Mouse (Mus musculus) gastrocnemius, adult 18-20 months (tissue): ENCODE results near the gene Tspan18. TPM values are rescaled to one million over a fixed set of nuclear protein-coding genes. Genes with fewer than 3 reads are reported as not detected.

Experiments
- DNase-seq: peaks from one replicate; pipeline ENCODE4 v3.0.0; 2021; ENCODE audit warnings: low spot score
- long read RNA-seq, 2 experiments: library from polyadenylated mRNA; stranded (forward); transcript quantifications; one replicate each; pipeline ENCODE4 v2.0.0; 2021
- total RNA-seq, 2 experiments: library from RNA; stranded (reverse); gene quantifications; 2 replicates each; pipeline ENCODE4 v1.2.3; 2021

The Tspan18 gene
- 1 to 10 TPM; 1.1 to 1.6 TPM for total RNA-seq
- long read RNA-seq, experiment 1, result 0 reads
- long read RNA-seq, experiment 2, partial matches to known transcripts, result 1 of 1 reads
- long read RNA-seq, experiment 2, other reads (novel, unspliced or antisense), result 0 of 1 reads

DNA sequence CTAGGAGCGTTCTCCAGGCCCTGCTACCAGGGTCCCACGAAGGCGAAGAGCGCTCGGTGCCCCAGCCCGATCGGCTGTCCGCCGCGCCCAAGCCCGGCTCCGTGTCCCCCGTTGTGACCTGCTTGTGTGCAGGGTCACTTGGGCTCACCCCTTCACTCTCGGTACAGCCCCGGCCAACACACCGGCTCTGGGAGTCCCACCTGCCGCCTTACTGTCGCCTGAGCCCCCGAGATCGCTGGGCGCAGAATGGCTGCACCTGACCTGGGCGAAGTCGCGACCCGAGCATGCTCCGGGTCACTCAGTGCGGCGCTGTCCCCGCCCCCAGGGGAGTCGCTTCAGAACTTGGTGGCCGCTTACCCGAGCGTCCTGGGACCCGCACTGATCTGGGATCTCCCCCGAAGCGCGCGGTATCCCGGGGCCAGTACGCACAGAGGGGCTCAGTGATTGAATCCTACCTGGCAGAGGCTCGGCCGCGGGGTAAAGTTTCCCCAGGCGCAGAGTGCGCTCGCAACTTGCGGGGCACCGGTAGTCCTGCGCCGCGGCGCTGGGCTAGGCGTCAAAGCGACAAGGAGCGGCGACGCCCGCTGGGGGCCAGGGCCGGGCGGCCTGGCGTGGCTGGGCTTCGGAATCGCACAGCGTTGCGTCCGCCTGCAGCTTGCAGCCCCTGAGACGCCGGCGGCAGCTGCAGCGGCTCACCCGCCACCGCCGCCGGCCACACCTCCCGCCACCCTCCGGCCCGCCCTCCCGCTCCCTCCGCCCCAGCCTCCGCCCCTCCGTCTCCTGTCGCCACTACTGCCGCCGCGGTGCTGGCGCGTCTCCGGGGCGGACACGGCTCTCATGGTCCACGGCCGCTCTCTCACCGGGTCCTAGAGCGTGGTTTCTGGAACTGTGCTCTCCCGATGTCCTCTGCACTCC lies at the start of gene Tspan18:
TSS of gene Tspan18 (minus strand) at position 689 of the 915 bp plus-strand sequence.
- peak; percentile 56 for DNase-seq

DNA sequence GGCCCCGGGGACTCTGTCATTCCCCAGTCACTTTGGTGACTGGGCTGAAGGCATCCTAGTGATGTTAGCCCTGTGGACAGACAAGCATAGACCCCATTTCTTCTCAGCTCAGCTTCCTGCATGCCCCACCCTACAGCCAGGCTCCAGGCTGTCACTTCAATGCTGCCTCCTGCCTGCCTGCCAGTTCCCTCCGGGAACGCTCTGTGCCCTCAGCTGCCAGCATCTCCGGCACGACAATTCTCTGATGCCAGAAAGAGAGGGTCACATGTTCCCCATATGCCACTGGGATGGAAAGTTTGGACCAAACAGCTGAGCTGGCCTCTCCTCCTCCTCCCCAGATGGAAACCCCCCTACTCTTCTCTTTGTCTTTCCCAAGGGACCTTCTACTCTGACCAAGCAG lies 49.5 kb upstream of the Tspan18 start:
- no peak for DNase-seq

DNA sequence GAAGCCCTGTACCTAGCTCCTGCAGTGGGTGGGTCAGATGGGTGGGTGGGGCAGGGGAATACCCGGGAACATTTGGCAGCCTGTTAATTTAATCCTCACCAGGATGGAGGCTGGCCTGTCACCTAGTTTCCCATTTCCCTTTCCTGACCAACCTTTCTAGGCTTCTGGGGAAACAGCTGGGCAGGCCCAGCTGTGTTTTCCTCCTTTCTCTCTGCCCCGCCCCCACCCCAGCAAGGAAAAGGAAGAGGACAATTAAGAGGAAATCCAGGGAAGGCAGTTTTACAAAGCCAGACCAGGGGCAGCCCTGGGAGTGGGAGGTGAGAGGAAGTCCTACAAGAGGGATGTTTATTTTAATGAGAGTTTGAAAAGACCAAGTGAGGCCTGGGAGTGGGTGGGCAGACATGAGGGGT lies 46.4 kb upstream of the Tspan18 start:
- DNase-seq, result no peak

DNA sequence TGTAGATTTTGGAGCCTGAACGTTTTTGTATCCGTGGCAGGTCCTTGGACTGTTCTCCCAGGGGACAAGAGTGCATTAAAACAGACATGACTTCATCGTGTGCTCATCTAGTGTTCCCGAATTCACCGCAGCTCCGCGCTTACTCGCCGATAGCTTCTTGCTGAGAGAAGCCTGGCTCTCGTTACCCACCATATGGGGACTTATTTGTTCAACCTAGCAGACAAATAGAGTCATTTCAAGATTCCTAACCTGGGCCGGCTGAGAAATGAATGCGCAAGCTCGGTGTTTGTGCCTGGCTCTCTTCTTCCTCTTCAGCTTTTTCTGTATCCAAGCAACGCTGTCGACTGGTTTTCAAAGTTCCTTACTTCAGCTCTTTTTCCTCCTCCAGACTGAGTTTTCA lies 43.5 kb upstream of the Tspan18 start:
- DNase-seq, result no peak

DNA sequence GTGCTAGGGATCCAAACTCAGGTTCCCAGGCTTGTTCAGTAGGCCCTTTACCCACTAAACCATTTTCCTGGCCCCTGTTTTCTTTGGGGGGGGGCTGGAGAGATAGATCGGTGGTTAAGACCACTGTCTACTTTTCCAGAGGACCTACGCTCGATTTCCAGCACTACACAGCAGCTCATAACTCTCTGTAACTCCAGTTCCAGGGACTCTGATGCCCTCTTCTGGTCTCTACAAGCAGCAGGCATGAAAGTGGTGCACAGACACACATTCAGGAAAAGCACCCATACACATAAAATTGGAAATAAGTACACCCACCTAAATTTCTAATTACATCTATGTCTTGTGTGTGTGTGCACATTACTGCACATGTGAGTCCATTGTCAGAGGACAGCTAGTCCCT lies 42.9 kb upstream of the Tspan18 start:
- no peak for DNase-seq

DNA sequence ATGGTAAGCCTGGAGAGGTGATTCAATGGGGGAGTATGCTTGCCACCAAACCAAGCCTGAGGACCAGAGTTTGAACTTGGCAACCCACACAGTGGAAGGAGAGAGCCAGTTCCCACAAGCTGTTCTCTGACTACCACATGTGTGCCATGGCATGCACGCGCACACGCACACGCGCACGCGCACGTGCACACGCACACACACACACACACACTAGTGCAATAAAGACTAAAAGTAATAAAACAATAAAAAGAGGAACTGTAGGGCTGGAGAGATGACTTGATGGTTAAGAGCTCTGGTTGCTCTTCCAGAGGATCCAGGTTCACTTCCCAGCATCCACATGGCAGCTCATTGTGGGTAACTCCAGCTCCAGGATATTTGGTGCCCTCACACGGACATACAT lies 38.6 kb upstream of the Tspan18 start:
- DNase-seq, result no peak

DNA sequence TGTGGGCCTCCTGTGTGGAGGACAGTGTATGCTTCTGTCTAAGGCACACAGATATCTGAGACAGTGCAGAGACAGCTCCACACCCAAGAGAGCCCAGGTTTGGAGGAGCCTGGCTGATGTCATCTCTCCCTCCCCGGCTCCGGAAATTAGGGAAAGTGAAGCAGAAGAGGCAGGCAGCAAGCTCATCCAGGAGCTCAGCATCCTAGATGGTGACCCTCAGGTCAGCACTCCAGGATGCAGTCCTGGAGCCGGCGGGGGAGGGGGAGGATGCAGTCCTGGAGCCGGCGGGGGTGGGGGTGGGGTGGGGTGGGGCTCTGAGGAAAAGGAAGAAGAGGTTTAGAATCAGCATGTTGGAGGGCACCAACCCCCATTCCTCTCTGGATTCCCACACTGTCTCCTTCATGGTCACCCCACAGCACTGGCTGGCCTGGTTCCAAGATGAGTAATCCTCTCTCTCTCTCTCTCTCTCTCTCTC lies 37.8 kb upstream of the Tspan18 start:
- DNase-seq, result no peak

DNA sequence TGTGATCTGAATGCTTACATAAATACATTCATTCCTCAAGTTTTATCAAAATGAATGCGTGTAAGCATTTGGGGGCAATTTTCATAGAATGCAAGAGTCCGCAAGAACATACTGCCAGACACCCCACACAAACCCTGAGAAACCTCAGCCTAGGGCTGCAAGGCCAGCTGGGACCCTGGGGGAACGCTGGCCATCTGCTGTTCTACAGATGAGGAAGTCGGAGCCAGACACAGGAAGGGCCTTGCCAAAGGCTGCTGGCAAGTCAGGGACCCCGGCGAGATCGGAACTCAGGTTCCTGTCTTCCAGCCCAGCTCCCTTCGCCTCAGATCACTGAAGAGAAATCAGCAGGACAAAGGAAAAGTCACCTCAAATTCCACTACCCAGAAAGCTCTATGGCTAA lies 34.6 kb upstream of the Tspan18 start:
- DNase-seq, result peak; percentile 16

DNA sequence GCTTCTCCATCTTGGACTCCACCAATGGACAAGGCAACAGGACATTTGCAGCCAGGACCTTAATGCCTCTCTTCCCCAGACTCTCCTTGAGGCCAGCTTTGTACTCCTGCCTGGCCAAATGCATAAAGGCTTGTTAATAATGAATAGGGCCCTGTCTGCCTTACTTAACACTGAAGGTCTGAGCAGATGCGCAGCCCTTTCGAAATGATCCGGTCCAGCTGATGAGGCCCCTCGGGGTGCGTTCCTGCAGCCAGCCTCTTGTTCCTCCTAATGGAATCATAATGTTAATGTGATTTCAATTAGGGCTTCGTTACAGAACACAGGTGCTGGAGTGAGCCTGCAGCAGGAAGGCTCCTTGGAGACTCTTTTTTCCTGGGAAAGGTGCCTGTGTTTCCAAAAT lies 33.7 kb upstream of the Tspan18 start:
- no peak for DNase-seq

DNA sequence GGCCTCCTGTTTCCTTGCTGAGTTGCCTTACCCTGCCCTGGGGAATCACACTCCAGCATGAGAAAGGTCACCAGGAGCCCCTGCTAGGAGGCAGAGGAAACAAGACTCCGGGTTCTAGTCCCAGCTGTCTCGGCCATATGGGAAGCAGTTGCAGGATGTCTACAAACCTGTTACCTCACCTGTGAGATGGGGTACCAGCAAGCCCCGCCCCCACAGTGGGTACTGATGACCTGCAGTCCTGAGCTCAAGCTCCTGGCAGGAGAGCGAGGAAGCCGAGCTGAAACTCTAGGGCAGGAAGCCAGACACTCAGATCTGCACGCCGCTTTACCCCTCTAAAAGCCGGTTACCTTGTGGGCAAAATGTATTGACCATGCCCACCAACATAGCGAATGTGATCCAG lies 31.1 kb upstream of the Tspan18 start:
- DNase-seq, result no peak

DNA sequence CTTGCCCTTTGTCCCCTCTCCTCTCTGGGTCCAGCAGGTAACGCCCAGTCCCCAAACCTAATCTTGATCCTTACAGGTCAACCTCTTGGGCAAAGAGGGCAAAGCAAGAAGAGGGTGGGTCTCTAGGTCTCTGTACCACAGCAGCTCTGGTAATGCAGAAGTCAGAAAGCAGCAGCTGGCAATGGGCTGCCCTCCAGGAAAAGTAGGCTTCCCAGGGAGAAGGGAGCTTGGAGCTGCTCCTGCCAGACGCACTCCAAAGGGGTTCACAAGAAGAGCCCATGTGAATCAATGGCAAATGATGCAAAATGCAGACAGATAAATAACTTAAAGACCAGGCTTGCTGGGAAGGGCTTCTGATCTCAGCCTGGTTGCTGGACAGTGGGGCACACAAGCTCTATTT lies 30.6 kb upstream of the Tspan18 start:
- no peak for DNase-seq

DNA sequence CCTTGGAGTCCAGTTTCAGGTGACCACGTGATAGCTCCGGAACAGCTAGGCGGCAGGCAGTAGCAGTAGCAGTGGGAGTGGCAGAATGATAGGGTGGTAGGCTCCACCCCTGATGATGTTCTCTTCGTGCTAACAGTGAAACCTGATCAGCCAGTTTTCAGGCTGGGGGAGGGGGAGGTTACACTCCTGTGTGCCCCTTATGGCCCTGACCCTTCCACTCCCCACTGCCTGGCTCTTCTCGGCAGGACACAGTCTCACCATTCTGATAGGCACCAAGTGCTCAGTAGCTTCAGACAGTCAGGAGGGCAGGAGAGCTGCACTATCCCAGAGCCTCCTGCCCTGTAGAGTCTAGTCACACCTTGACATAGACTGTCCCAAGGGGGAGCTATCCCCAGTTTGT lies 27.1 kb upstream of the Tspan18 start:
- no peak for DNase-seq

DNA sequence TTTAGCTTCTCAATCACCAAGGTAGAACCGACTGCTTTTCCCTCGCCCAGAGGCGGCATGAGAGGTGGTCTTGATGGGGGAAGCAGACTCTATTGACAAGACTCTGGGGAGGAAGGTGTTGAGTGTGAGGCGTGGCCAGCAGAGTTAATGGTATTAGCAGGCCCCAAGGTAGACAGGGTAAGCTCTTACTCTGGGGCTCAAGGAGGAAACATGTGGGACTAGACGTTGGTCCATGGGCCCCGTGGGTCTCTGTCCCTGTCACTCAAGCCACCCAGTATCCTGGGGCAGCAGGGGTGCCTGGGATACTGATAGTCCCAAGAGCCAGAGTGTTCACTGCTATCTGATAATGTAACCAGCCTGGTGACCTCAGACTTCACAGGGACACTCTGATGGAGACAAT lies 26.0 kb upstream of the Tspan18 start:
- no peak for DNase-seq

DNA sequence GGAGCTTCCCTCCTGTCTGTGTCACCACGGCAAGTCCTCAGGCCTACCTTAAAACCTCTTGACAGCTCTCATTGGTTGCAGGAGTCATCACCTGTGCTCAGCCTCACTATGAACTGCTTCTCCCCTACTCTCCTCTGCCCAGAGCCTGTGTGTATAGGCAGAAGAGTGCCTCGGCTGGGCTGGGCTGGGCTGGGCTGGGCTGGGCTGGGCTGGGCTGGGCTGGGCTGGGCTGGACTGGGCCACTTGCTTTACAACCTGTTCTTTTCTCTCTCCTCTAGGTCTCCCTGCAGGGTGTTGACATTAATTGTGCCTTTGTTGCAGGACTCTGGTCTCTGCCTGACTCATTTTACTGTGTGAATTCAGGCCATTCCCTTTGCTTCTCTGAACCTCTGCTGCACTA lies 23.1 kb upstream of the Tspan18 start:
- no peak for DNase-seq

DNA sequence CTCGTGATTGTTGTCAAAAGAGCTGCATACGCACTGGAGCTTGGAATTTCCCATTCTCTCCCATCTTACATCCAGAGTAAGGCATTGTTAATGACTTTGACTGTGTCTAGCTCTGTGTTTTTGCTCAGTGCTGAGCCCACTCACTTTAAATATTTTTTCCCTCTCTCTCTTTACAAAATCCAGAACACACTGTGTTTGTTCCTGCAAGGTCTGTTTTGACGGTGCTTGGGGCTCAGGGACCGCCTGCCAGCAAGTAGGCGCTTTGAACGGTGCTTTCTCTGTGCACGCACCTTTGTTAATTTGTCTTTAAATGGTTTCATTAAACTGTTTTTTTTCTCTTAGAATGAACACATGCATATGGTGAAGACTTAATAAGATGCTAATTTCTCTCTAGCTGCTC lies 21.5 kb upstream of the Tspan18 start:
- DNase-seq, result no peak

DNA sequence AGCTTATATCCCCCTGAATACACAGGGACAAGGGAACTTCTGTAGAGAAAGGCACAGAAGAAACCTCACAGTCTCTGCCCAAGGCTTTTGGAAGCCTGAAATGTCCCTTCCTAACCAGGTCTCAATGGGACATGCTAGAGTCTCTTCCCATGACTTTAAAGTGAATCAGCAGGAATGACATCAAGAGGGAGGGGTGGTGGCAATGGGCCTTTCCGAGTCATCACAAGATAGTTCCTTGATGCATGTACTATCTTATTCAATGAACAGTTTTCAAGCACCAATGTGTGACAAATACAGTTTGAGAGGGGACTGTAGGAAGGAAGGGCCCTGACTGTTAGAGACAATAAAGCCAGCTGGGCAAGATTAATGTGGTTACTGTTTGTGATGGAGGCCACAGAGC lies 20.3 kb upstream of the Tspan18 start:
- no peak for DNase-seq

DNA sequence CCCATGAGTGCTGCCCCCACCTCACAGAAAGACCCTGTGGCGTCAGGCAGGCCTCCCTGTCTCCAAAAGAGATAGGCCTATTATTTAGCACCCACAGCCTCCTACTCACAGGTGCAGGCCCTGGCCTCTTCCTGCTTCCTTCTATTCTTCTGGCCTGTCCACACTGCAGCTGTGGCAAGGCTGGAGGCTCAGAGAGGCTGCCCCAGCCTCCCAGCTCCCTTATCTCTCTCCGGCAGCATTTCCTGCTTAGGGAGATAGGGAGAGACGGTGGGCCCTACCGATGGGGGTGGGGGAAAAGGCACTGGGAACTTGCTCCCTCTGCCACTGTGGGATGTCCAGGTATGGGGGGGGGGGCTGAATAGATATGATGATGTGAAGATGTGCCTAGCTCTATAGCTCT lies 19.4 kb upstream of the Tspan18 start:
- no peak for DNase-seq

DNA sequence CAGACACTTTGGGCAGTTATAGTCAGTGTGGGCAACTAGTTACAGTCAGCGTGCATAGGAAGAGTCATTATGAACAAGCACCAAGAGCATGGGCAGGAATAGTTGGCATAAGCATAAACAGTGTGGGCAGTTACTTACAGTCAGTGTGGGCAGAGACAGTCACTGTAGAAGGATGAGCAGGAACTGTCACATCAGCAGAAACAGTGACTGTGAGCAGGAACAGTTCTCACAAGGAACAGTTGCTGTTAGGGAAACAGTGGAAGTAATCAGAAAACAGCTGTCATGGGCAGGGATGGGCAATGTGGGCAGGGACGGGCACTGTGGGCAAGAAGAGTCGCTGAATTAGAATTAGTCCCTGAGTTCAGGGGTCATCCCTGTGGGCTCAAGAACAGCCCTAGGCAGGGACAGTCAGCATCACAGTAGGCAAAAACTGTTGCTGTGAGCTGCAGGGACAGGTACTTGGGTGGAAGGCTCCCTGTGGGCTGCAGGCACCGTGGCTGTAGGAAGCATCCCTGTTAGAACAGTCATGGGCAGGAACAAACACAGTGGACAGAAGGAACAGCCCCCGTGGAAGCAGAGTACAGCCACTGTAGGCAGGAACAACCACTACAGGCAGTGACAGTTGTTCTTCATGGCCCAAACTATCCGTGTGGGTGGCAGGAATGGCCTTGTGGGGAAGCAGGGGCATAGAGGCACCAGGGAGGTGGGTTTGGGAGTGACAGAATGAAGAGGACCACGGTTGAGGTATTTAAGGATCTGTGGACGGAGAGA lies 18.8 kb upstream of the Tspan18 start:
- no peak for DNase-seq

DNA sequence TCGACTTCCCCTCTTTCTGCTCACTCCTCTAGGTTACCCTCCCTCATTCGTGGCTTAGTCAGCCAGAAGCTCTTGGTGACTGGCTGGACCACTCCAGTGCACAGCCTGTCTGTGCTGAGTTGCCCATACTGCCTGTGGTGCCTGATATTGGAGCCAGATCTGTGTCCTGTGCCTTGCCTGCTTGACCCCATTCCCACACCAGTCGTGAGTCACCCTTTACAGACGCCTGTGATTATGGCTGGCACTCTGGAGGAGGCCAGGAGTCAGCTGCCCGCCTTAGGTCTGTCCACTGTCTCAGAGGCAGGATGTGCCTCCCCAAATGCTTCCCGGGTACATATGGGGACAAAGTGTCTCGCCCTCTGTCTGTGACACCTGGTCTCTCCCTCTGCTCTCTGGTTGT lies 17.0 kb upstream of the Tspan18 start:
- DNase-seq, result no peak

DNA sequence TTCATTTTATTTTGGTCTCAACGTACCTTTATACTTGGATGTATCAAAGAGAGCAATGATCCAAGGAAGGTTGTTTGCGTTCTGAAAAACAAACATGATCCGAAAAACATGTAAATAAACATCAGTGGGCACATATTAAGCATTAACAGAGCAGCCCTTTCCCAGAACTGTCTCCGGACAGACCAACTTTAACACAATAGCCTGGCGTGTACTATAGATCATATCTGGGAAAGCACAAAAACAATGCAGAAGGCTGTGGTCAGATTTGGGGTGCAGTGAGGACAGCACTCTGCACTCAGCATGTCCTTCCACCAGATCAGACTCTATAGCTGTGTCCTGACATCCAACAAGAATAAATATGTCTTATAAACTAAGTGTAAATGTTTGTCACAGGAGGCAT lies 12.7 kb upstream of the Tspan18 start:
- DNase-seq, result no peak

DNA sequence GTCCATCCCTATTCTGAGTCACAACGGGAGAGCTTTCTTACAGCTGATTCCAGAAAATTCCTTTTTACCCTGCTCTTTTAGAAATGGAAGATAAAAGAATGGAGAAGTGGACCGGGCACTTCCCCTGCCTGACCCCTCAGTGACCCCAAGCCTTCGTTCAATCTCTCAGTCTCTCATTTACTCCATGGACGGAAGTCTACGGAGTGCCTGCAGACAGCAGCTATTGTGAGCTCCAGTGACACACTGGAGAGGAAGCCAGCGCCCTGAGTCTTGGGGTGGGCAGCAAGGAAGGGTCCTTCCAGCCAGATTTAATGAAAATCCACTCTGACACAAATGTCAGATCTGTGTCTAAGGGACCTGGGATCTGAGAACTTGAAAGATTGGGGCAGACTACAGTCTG lies 12.3 kb upstream of the Tspan18 start:
- no peak for DNase-seq

DNA sequence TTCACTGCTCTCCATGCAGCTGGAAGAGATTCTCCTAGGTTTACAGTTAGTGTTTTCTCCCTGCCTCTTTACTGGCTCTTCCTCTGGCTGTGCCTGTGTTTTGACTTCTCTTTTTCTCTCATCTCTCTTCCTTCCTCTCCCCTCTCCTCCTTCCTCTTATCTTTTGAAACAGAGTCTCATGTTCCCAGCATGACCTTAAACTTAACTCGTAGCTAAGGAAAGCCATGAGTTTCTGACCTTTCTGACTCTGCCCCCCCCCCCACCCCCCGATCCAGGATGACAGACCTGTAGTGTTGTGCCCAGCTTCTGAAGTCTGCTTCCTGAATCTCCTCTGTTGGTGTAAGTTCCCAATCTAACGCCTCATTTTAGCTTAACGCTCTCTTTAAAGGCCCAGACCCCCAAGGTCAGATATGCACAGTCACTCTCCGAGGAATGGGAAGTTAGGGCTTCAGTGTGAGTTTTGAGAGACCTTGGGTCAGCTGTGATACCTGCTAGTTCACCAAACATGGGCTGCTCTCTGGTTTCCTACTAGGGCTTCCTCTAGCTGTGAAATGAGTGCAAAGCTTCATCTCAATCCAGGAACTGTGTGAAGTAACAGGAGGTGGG lies 11.5 kb upstream of the Tspan18 start:
- no peak for DNase-seq
